Mouse (Mus musculus) lung, embryonic 15.5 days (tissue): ENCODE data around the gene Aspm. TPM values are rescaled to one million over a fixed set of nuclear protein-coding genes. Genes with fewer than 3 reads are reported as not detected.

Experiments used
- ATAC-seq: fragments of 200-750 bp; cut with Nextera tagmentation; 2 replicates; pipeline ENCODE4 v1.8.0; 2017; ENCODE audit warnings: moderate number of reproducible peaks, borderline replicate concordance; ENCODE audit not compliant: low FRiP score, low TSS enrichment; ENCODE audit errors: extremely low read depth
- H3K27ac ChIP-seq: fragments of 300-500 bp; sonication (generic); 2 replicates; pipeline ENCODE4 v1.5.1; 2015; ENCODE audit warnings: moderate library complexity, mild to moderate bottlenecking, inconsistent platforms
- H3K27me3 ChIP-seq: fragments of 300-500 bp; sonication (generic); 2 replicates; pipeline ENCODE4 v1.6.1; 2015; ENCODE audit warnings: inconsistent platforms
- H3K36me3 ChIP-seq: fragments of 300-500 bp; sonication (generic); 2 replicates; pipeline ENCODE4 v1.6.1; 2015; ENCODE audit warnings: inconsistent platforms
- H3K4me1 ChIP-seq: fragments of 300-500 bp; sonication (generic); 2 replicates; pipeline ENCODE4 v1.6.1; 2015; ENCODE audit warnings: inconsistent platforms
- H3K4me2 ChIP-seq: fragments of 300-500 bp; sonication (generic); 2 replicates; pipeline ENCODE4 v1.6.1; 2015; ENCODE audit warnings: inconsistent platforms, mild to moderate bottlenecking, moderate library complexity
- H3K4me3 ChIP-seq: fragments of 300-500 bp; sonication (generic); 2 replicates; pipeline ENCODE4 v1.5.1; 2015; ENCODE audit warnings: mild to moderate bottlenecking, inconsistent platforms
- H3K9ac ChIP-seq: fragments of 300-500 bp; sonication (generic); 2 replicates; pipeline ENCODE4 v1.6.1; 2015; ENCODE audit warnings: inconsistent platforms
- H3K9me3 ChIP-seq: fragments of 300-500 bp; sonication (generic); 2 replicates; pipeline ENCODE4 v1.6.1; 2016; ENCODE audit warnings: inconsistent platforms
- WGBS: fragments of 180-500 bp; shearing (Covaris S2); methylation state at CpG from one replicate; pipeline ENCODE4 v1.1.7; 2015; 5-methylcytosine and 5-hydroxymethylcytosine counted together
- polyA plus RNA-seq: library from polyadenylated mRNA; unstranded; fragments of >200 nt; fragmentation: Nextera tagmentation; extraction: Ambion mirVana; gene quantifications from 2 replicates; pipeline ENCODE4 v1.2.1, GENCODE M21; 2015

Gene Aspm
- polyA plus RNA-seq, 1 experiment from 2014 or later = 18.0 TPM

DNA sequence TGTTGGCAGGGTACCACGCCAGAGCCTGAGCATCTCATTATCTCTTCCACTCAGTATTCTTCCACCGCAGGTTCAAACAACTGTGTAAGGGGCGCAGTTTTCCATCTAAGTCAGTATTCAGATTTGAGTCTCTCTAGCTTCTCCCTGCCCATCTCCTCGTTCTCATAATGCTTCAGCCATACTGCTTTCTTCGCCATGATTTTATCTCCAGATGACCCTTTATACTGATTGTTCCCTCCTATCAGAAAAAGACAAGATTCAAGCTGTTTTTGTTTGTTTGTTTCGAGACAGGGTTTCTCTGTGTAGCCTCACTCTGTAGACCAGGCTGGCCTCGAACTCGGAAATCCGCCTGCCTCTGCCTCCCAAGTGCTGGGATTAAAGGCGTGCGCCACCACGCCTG is 60.0 kb downstream of the Aspm start:
- no peaks in the 10 kb centered on the region for H3K4me1 ChIP-seq
- no peak overlapping the region for H3K4me2 ChIP-seq
- no peaks in the 10 kb centered on the region for H3K9me3 ChIP-seq
- no peak overlapping the region for H3K4me3 ChIP-seq
- 83% methylated on average over 12 of the region's 12 CpGs for WGBS
- H3K36me3 ChIP-seq = no peaks in the 10 kb centered on the region
- ATAC-seq = no peak
- H3K27ac ChIP-seq = no peak overlapping the region
- H3K9ac ChIP-seq = no peak overlapping the region
- no peaks in the 10 kb centered on the region for H3K27me3 ChIP-seq

Other genes starting within 250 kb of the Aspm start
- gene Crb1, start 77.7 kb upstream of the Aspm start, polyA plus RNA-seq = 0.05 TPM in 1 of 2 replicates, not detected in the other
- 8.6 and 8.9 TPM in 2 replicates for gene Zbtb41, start 32.5 kb upstream of the Aspm start, polyA plus RNA-seq
- 0.06 TPM in 1 of 2 replicates, not detected in the other for gene F13b, start 46.9 kb downstream of the Aspm start, polyA plus RNA-seq
- gene Cfhr1, start 105.5 kb downstream of the Aspm start, polyA plus RNA-seq = not detected in 2 replicates